Mouse (Mus musculus) layer of hippocampus, postnatal 25 days (tissue): ENCODE data around the gene Fjx1. TPM values are rescaled to one million over a fixed set of nuclear protein-coding genes. Genes with fewer than 3 reads are reported as not detected.

ENCODE experiments used
- DNase-seq, 2 experiments: peaks; one replicate each; pipeline ENCODE4 v3.0.0; 2022; ENCODE audit warnings: mixed read lengths in 2 of 2, low spot score in 1 of 2; ENCODE audit errors: extremely low spot score in 1 of 2
- total RNA-seq, 2 experiments: library from RNA; stranded (reverse); gene quantifications; 2 replicates each; pipeline ENCODE4 v1.2.3; 2021

Gene Fjx1
- total RNA-seq: 10 to 100 TPM; 61.6 to 61.7 TPM

- DNase-seq: peak; percentile 48 to 53
Observed at GRCm38 (mm10) chr2:102451671-102452549, at the start of gene Fjx1. Gene Fjx1 (minus strand): TSS chr2:102452499.

- no peak for DNase-seq
Observed at GRCm38 (mm10) chr2:102500001-102500689, 47.8 kb upstream of the Fjx1 start.

GRCm38 (mm10) chr2:102480738-102481137, 28.4 kb upstream of the Fjx1 start:
- DNase-seq: no peak

- no peak for DNase-seq
Observed at GRCm38 (mm10) chr2:102476101-102476500, 23.8 kb upstream of the Fjx1 start.

- no peak for DNase-seq
Observed at GRCm38 (mm10) chr2:102468645-102469044, 16.3 kb upstream of the Fjx1 start.

- DNase-seq: no peak
Observed at GRCm38 (mm10) chr2:102464342-102464732, 12.0 kb upstream of the Fjx1 start.

GRCm38 (mm10) chr2:102463587-102464341, 11.5 kb upstream of the Fjx1 start:
- peak in 1 of 2 experiments; percentile 28 for DNase-seq

- no peak for DNase-seq
Observed at GRCm38 (mm10) chr2:102461491-102461890, 9.2 kb upstream of the Fjx1 start.

- no peak for DNase-seq
Observed at GRCm38 (mm10) chr2:102455126-102455525, 2.8 kb upstream of the Fjx1 start.

- no peak for DNase-seq
Observed at GRCm38 (mm10) chr2:102453447-102453846, 1.1 kb upstream of the Fjx1 start.

GRCm38 (mm10) chr2:102450761-102451670, 1.3 kb downstream of the Fjx1 start:
- DNase-seq: peak; percentile 40 to 54

- DNase-seq: peak; percentile 52
Observed at GRCm38 (mm10) chr2:102450248-102450760, 2.0 kb downstream of the Fjx1 start.

- peak; percentile 19 to 25 for DNase-seq
Observed at GRCm38 (mm10) chr2:102449630-102450247, 2.6 kb downstream of the Fjx1 start.

GRCm38 (mm10) chr2:102449056-102449455, 3.2 kb downstream of the Fjx1 start:
- no peak for DNase-seq

GRCm38 (mm10) chr2:102447831-102448230, 4.5 kb downstream of the Fjx1 start:
- DNase-seq: no peak

- no peak for DNase-seq
Observed at GRCm38 (mm10) chr2:102446851-102447250, 5.4 kb downstream of the Fjx1 start.

GRCm38 (mm10) chr2:102437357-102438030, 14.8 kb downstream of the Fjx1 start:
- DNase-seq: no peak

GRCm38 (mm10) chr2:102433879-102434278, 18.4 kb downstream of the Fjx1 start:
- no peak for DNase-seq

- DNase-seq: no peak
Observed at GRCm38 (mm10) chr2:102431084-102431483, 21.2 kb downstream of the Fjx1 start.
